Mouse (Mus musculus) forebrain, embryonic 16.5 days (tissue): Measurements from ENCODE around the gene Fancc. TPM values are rescaled to one million over a fixed set of nuclear protein-coding genes. Genes with fewer than 3 reads are reported as not detected.

ENCODE experiments used
- ATAC-seq: fragments of 200-750 bp; cut with Nextera tagmentation; 2 replicates; pipeline ENCODE4 v1.8.0; 2017; ENCODE audit warnings: mild to moderate bottlenecking, moderate library complexity
- H3K27ac ChIP-seq: fragments of 300-500 bp; sonication (generic); 2 replicates; pipeline ENCODE4 v1.5.1; 2014; ENCODE audit warnings: low read length, control low read depth
- H3K27me3 ChIP-seq: fragments of 300-500 bp; sonication (generic); replicated peaks from 2 replicates; pipeline ENCODE4 v1.6.1; 2014; ENCODE audit warnings: low read length; ENCODE audit not compliant: control insufficient read depth, insufficient read depth
- H3K36me3 ChIP-seq: fragments of 300-500 bp; sonication (generic); 2 replicates; pipeline ENCODE4 v1.6.1; 2014; ENCODE audit not compliant: control insufficient read depth, insufficient read depth
- H3K4me1 ChIP-seq: fragments of 300-500 bp; sonication (generic); replicated peaks from 2 replicates; pipeline ENCODE4 v1.6.1; 2014; ENCODE audit warnings: low read length; ENCODE audit not compliant: control insufficient read depth, insufficient read depth
- H3K4me2 ChIP-seq: fragments of 300-500 bp; sonication (generic); 2 replicates; pipeline ENCODE4 v1.6.1; 2014; ENCODE audit warnings: mild to moderate bottlenecking, low read length, control low read depth
- H3K4me3 ChIP-seq: fragments of 300-500 bp; sonication (generic); replicated peaks from 2 replicates; pipeline ENCODE4 v1.5.1; 2014; ENCODE audit warnings: mild to moderate bottlenecking, low read length, control low read depth
- H3K9ac ChIP-seq: fragments of 300-500 bp; sonication (generic); replicated peaks from 2 replicates; pipeline ENCODE4 v1.6.1; 2014; ENCODE audit warnings: low read depth, low read length, control low read depth
- H3K9me3 ChIP-seq: fragments of 300-500 bp; sonication (generic); 2 replicates; pipeline ENCODE4 v1.6.1; 2016; ENCODE audit warnings: low read length; ENCODE audit not compliant: control insufficient read depth
- WGBS: fragments of 180-500 bp; shearing (Covaris S2); extraction: QIAGEN DNeasy Blood & Tissue Kit; methylation state at CpG from one replicate; pipeline ENCODE4 v1.1.7; 2014; 5-methylcytosine and 5-hydroxymethylcytosine counted together
- polyA plus RNA-seq: library from polyadenylated mRNA; unstranded; fragments of >200 nt; fragmentation: Nextera tagmentation; extraction: Ambion mirVana; gene quantifications from 2 replicates; pipeline ENCODE4 v1.2.1, GENCODE M21; 2015

The Fancc gene
- polyA plus RNA-seq, 1 experiment from 2014 or later: 13.7 TPM

- H3K9me3 ChIP-seq: no peaks in the 10 kb centered on the region
- H3K4me3 ChIP-seq: no peak overlapping the region
- H3K27me3 ChIP-seq: no peaks in the 10 kb centered on the region
- no peak overlapping the region for H3K4me2 ChIP-seq
- WGBS: 84% methylated on average over 7 of the region's 7 CpGs
- H3K27ac ChIP-seq: no peak overlapping the region
- H3K36me3 ChIP-seq: no peaks in the 10 kb centered on the region
- no peak overlapping the region for H3K9ac ChIP-seq
- H3K4me1 ChIP-seq: no peaks in the 10 kb centered on the region
- no peak for ATAC-seq
Observed at GRCm38 (mm10) chr13:63394304-63395063, 102.6 kb downstream of the Fancc start.

- H3K4me3 ChIP-seq: no peak overlapping the region
- no peaks in the 10 kb centered on the region for H3K9me3 ChIP-seq
- no peak for ATAC-seq
- no peak overlapping the region for H3K4me2 ChIP-seq
- WGBS: 90% methylated on average over 2 of the region's 2 CpGs
- H3K9ac ChIP-seq: no peak overlapping the region
- H3K27me3 ChIP-seq: no peaks in the 10 kb centered on the region
- H3K4me1 ChIP-seq: no peaks in the 10 kb centered on the region
- no peaks in the 10 kb centered on the region for H3K36me3 ChIP-seq
- no peak overlapping the region for H3K27ac ChIP-seq
Observed at GRCm38 (mm10) chr13:63385234-63385633, 111.8 kb downstream of the Fancc start.

GRCm38 (mm10) chr13:63384775-63385174, 112.3 kb downstream of the Fancc start:
- 86% methylated on average over 3 of the region's 3 CpGs for WGBS
- H3K27ac ChIP-seq: no peak overlapping the region
- no peaks in the 10 kb centered on the region for H3K9me3 ChIP-seq
- no peak overlapping the region for H3K4me2 ChIP-seq
- no peaks in the 10 kb centered on the region for H3K27me3 ChIP-seq
- H3K9ac ChIP-seq: no peak overlapping the region
- no peak overlapping the region for H3K4me3 ChIP-seq
- no peaks in the 10 kb centered on the region for H3K4me1 ChIP-seq
- H3K36me3 ChIP-seq: no peaks in the 10 kb centered on the region
- no peak for ATAC-seq

- 52% methylated on average over 2 of the region's 2 CpGs for WGBS
- no peaks in the 10 kb centered on the region for H3K27me3 ChIP-seq
- no peaks in the 10 kb centered on the region for H3K36me3 ChIP-seq
- no peak overlapping the region for H3K4me3 ChIP-seq
- H3K9me3 ChIP-seq: no peaks in the 10 kb centered on the region
- no peak overlapping the region for H3K27ac ChIP-seq
- no peaks in the 10 kb centered on the region for H3K4me1 ChIP-seq
- no peak overlapping the region for H3K9ac ChIP-seq
- H3K4me2 ChIP-seq: no peak overlapping the region
- ATAC-seq: no peak
Observed at GRCm38 (mm10) chr13:63382206-63382605, 114.9 kb downstream of the Fancc start.

- WGBS: 85% methylated on average over 7 of the region's 7 CpGs
- Histone ChIP-seq H3K4me1 (no peaks in the 10 kb centered on the region), H3K9me3 (no peaks in the 10 kb centered on the region), H3K27me3 (no peaks in the 10 kb centered on the region), H3K9ac (no peak overlapping the region), H3K4me3 (no peak overlapping the region), H3K4me2 (no peak overlapping the region), H3K27ac (no peak overlapping the region), H3K36me3 (no peaks in the 10 kb centered on the region)
- ATAC-seq: no peak
Observed at GRCm38 (mm10) chr13:63373460-63374166, 123.5 kb downstream of the Fancc start.

GRCm38 (mm10) chr13:63361755-63362154, 135.3 kb downstream of the Fancc start:
- 91% methylated on average over 3 of the region's 3 CpGs for WGBS
- Histone ChIP-seq H3K27ac (no peak overlapping the region), H3K4me2 (no peak overlapping the region), H3K36me3 (no peaks in the 10 kb centered on the region), H3K27me3 (no peaks in the 10 kb centered on the region), H3K9me3 (no peaks in the 10 kb centered on the region), H3K9ac (no peak overlapping the region), H3K4me3 (no peak overlapping the region), H3K4me1 (no peaks in the 10 kb centered on the region)
- no peak for ATAC-seq

- H3K27me3 ChIP-seq: no peaks in the 10 kb centered on the region
- no peak overlapping the region for H3K4me2 ChIP-seq
- no peaks in the 10 kb centered on the region for H3K9me3 ChIP-seq
- no peaks in the 10 kb centered on the region for H3K36me3 ChIP-seq
- no peak for ATAC-seq
- no peak overlapping the region for H3K27ac ChIP-seq
- H3K9ac ChIP-seq: no peak overlapping the region
- WGBS: 86% methylated on average over 4 of the region's 4 CpGs
- H3K4me3 ChIP-seq: no peak overlapping the region
- H3K4me1 ChIP-seq: no peaks in the 10 kb centered on the region
Observed at GRCm38 (mm10) chr13:63360111-63360885, 136.8 kb downstream of the Fancc start.

GRCm38 (mm10) chr13:63359393-63359792, 137.7 kb downstream of the Fancc start:
- 85% methylated on average over 4 of the region's 4 CpGs for WGBS
- no peaks in the 10 kb centered on the region for H3K4me1 ChIP-seq
- no peaks in the 10 kb centered on the region for H3K27me3 ChIP-seq
- no peak overlapping the region for H3K4me3 ChIP-seq
- H3K9me3 ChIP-seq: no peaks in the 10 kb centered on the region
- no peak overlapping the region for H3K27ac ChIP-seq
- ATAC-seq: no peak
- no peak overlapping the region for H3K9ac ChIP-seq
- H3K4me2 ChIP-seq: no peak overlapping the region
- H3K36me3 ChIP-seq: no peaks in the 10 kb centered on the region

- H3K36me3 ChIP-seq: no peaks in the 10 kb centered on the region
- WGBS: 35% methylated on average over 3 of the region's 3 CpGs
- no peak overlapping the region for H3K27ac ChIP-seq
- no peaks in the 10 kb centered on the region for H3K27me3 ChIP-seq
- no peak overlapping the region for H3K4me3 ChIP-seq
- ATAC-seq: peak; percentile 38; the same call in 1 of the 2 replicates
- H3K4me1 ChIP-seq: no peaks in the 10 kb centered on the region
- H3K4me2 ChIP-seq: no peak overlapping the region
- H3K9ac ChIP-seq: no peak overlapping the region
- H3K9me3 ChIP-seq: no peaks in the 10 kb centered on the region
Observed at GRCm38 (mm10) chr13:63356558-63356957, 140.5 kb downstream of the Fancc start.
